Mouse (Mus musculus) ovary, adult 18-20 months (tissue): ENCODE results near the gene Iba57.
"Not testable (repeated sequence)": the region's sequence is repeated elsewhere in the genome, so short reads cannot be mapped to it uniquely, and the experiment has no call there.

Source experiments
- DNase-seq: peaks from one replicate; pipeline ENCODE4 v3.0.0; 2022; ENCODE audit warnings: low spot score, mixed read lengths

The Iba57 gene

DNA sequence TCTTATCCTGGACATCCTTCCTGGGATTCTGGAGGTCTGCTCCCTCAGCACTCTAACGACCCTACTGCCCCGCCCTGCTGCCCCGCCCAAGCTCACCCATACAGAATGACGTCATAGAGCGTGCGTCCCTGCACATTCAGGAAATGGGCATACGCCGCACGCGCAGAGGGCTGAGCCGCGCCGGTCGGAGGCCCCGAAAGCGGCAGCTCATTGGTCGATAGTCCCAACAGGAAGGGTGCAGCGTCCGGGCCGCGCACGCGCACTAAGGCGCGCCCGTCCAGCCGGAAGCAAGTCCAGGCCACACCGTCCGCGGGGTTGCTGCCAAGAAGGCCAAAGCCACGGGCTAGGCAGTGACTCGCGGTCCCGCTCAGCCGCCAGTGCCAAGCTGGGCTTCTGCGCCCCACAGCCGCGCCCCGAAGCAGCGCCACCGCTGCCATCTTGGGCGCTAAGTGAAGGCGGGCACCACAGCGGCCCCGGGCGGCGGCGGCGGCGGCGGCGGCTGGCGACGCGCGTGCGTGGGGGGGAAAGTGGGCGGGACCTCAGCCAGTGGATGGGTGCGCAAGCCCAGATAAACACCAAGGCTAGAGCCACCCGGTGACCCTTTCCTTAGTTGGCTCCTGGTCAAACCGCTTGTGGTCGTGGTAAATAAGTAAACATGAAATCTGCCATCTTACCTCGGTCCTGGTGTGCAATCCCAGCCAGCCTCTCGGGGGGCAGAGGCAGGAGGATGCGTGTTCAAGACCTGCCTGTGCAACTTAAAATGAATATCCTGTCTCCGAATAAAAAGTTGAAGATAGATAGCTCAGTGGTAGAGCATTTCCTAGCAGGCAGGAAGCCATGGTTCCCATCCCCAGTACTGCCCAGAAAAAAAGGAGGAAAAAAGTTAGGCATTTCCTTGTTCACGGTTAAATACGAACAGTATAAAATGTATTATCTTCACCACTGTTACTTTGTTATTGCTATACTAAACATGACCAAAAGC is at the start of gene Iba57:
Gene Iba57 (minus strand): TSS at position 485 of the 982 bp plus-strand sequence.
- DNase-seq, result peak; percentile 99

DNA sequence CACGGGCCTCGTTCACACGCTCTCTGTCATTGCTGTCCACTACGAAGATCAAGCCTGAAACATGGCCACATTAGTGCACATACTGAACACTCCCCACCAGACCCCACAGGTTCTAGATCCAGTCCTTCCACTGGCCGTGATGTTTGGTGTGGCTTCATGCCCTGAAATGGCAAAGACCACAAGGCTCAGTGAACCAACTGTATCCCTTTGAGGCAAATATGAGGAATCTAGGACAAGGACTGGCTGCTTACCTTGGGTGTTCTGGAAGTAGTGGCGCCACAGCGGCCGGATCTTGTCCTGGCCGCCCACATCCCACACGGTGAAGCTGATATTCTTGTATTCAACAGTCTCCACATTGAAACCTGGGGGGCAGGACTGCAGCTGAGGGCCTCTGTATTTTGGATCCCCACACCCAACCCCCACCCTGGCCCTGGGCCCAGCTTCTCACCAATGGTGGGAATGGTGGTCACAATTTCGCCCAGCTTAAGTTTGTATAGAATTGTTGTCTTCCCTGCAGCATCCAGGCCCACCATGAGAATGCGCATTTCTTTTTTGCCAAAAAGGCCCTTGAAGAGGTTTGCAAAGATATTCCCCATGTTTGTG is 49.5 kb upstream of the Iba57 start:
- no peak for DNase-seq

DNA sequence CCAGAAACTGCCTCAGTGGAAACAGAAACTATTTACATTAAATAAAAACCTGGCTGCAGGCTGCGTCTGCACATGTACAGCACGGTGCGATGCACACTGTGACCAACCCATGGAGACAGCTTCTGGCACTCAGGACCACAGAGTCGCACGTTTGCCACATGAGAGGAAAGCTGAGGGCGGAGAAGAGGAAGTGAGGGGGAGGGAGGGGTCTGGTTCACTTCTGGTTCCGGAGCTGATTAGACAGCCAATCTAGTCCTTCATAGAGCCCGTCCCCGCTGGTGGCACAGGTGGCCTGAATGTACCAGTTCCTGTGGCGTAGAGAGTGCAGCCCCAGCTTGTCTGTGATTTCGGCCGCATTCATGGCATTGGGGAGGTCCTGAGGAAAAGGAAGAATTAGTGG is 48.8 kb upstream of the Iba57 start:
- DNase-seq, result not testable (repeated sequence)

DNA sequence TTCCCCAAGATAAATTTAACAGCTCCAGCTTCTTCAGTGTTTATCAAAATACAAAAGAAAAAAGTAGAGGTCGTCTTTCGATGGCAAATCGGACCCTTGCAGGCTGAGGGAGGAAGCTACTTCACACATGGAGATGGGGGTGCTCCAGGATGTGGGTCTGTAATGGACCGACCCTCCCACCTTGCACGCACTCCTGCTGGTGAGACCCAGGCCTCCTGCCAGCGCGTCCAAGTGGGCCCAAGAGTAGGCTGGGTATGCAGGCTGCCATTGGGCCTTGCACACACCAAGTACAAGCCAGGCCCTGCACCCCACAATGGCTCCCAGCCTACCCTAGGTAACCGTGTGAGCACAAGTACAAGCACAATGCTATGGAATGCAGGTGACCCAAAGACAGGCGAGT is 48.0 kb upstream of the Iba57 start:
- not testable (repeated sequence) for DNase-seq

DNA sequence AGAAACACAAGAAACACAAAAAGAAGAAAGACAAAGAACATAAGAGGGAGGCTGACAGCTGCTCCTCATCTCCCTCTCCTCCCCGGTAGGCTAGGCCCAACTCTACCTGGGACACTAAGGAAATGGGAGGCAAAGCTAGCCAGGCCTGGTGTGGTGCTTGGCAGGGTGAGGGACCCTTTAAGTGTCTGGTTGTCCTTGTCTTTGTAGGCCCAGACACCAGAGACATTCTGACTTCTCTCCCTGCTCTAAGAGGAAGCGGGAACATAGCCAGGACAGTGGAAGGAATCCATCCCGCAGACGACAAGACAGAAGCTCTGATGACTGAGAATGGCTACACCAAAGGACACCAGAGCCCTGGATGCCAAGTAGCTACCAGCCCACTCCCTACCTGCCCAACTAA is 46.5 kb upstream of the Iba57 start:
- no peak for DNase-seq

DNA sequence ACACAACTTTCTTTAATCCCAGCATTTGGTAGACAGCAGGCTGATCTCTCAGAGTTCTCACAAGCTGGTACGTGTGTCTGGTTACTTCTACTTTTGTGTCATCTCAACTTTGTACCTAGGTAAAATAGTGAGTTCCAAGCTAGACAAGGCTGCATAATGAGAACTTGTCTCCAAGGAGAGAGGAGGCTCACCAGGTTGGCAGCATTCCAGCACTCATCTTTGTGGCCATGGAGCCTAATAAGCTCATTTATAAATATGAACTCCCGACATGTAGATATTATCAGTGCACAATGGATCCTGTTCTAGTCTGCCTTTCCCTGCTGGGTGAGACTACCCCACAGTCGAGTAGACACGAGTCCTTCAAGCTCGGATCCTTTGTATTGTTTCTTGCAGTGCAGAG is 46.0 kb upstream of the Iba57 start:
- no peak for DNase-seq

DNA sequence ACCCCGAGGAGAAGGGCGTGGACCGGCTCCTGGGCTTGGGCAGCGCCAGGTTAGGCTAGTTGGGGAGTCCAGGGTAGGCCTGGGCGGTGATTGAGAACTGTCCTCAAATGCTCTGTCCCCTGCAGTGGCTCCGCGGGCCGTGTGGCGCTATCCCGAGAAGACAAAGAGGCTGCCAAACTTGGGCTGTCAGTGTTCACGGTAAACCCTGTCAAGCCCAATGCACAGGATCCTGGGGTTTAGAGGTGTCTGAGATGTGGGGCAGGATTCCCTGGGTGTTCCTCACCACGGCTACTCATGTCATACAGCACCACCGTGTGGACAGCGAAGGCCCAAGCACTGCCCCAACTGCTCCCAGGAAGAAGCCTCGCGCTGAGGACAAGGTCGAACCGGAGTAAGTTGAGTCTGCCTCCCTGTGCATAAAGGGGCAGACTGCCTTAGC is 45.5 kb upstream of the Iba57 start:
- peak; percentile 70 for DNase-seq

DNA sequence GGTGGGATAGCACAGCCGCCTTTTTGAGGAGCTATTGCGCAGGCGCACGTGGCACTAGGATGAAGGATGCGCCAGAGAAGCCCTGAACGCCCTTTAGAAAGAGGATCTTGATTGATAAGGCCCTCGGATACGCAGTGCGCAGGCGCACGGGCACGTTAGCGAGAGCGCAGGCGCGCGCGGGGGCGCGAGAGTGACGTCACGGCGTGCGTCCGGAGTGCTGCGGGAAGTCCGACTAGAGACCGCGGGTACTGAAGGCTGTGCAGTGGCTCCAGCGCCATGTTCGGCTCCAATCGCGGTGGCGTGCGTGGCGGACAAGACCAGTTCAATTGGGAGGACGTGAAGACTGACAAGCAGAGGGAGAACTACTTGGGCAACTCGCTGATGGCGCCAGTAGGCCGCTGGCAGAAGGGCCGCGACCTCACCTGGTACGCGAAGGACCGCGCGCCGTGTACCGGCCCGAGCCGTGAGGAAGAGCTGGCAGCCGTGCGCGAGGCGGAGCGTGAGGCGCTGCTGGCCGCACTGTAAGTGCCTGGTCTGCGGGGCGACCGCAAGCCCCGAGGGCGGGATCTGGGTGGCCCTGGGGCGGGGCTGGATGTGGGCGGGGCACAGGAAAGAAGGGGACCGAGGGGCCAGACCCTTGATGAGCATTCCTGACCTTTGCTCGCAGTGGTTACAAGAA is 44.8 kb upstream of the Iba57 start, which contains the start of gene 2310033P09Rik:
Gene 2310033P09Rik (plus strand): TSS at position 169 of the 679 bp plus-strand sequence.
- DNase-seq, result peak; percentile 89

DNA sequence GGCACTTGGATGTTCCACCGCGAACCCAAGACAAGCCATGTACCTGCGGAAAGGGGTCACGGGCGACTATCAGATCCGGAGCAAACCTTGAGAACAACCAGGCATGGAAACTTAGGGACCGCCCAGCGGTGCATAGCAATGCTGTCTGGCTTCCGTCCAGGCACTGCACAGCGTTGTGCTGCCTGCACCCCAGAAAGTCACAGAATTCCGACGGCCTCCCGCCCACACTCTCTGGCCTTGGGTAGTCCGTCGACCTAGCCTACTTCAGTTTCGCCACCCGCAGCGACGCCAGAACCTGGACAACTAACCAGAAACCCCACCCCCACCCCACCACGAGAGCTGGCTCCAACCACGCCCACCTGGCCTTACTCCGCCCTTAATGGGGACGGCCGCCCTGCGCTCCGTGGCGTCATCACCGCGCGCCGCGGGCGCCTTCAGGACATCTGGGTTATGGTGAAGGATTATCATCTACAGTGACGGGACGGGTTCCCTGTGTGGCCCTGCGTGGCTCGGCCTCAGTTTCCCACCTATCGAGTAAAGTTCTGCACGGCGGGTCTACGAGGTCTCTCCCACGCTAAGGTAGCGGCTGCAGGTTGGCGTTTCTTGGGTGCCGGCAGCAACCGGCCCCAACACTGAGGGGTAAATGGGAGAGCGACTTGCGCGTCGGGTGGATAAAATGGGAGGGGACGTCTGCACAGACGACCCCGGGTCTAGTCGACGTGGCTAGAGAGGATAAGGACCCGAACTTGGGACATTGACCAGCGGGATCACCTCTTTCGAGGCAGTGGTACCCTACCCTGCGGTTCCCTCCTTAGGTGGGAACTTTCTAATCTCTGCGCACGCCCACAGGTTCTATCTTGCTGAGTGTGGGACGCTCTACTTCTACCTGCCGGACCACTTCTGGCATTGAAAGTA is 38.8 kb upstream of the Iba57 start, which contains the start of gene Mrpl55:
Gene Mrpl55 (plus strand): TSS at position 406 of the 915 bp plus-strand sequence.
- DNase-seq, result peak; percentile 85

DNA sequence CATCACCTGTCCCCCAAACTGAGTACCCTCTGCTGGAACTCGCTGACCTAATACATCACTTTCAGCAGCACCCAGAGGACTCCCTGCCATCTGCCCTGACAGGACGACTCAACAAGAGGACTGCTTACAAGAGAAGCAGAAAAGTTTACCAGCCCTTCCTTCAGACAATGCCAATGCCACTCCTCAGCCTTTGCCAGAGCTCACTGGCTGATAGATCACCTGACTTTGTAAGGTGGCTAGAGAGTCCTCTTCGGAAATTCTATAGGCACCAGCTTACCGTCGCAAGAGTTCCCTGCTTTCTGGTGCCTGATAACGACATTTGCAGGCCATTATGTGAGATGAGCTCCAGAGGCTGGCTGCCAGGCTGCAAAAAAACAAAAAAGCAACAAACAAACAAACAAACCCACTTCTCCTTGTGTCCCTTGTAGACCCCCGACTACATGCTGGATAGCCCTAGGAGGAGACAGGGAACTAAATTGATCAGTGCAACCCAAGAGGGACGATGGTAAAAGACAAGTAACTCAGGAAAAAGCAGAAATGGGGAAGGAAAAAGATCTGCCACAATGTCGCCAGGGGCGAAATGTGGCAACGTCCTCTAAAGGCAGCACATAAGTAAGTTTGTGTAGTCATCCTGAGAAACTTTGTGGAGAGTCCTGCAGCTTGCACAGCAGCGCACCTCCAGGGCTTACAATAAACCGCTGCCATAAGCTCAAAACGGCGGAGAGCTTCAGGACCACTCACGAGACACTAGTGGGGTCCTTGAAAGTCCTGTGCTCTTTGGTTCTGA is 37.9 kb upstream of the Iba57 start:
- no peak for DNase-seq

DNA sequence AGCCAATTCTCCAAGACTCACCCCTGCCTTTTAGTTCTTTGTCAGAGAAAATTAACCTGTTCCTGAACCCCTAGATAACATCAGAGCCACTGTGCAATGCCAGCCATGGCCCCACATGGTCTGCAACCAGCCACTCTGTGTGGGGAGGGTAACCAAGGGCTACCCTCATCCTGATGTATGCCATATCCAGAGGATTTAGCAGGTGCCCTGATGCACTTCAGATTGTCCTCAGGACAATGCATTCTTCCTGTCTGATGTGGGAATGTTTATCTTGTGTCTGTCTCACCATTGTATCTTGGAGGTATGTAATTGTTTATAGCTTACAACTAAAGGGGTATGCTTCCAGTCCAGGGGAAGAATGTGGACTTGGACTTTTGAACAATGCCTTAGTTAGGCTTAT is 32.7 kb upstream of the Iba57 start:
- DNase-seq, result no peak

DNA sequence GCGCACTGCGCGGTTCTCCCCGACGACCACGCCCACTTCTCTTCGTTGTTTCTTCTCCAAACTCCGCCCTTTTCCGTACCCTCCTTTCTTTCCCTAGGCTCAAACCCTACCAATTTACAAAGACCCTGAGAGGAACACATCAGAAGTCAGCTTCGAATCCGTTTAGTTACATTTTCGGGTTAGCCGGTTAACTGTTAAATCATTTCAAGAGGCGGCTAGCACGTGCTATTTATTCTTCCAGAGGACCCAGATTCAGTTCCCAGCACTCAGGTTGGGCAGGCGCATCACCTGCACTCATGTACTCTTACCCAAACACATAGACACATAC is 28.5 kb upstream of the Iba57 start, which contains the start of gene Guk1:
Gene Guk1 (minus strand): TSS at position 154 of the 328 bp plus-strand sequence.
- DNase-seq, result no peak

DNA sequence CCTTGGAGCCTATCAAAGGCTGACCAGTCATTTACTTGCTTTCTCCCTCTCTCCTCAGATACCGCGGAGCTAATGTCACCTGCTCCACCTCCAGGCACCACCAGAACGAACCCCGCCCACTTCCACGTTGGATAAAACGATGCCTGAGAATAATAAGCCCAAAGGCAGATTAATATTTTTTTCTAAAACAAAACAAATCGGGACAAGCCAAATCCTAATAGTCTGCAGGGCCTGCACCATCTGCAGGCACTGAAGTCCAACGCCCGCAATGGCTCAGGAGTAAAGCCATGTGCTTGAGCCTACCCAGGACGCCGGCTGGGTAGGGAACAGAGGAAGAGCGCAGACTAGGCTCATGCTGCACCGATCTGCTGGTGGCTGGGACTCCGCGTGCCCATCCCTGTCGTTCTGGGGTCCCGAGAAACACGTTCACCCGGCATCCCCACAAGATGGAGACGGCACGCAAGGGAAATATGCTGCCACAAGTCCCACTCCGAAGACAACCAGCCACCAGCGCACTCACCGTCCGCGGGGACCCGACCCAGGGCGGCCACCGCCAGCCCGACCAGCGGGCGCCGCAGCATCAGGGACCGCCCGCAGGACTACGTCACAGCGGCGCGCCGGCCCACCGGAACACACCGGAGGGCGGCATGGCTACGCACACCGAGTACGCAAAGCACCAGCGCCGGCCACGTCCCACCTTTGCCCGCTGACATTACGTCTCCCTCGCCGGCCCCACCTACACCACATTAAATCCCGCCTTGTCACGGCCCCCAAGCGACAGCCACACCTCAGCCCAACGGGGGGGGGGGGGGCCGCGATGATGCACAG is 27.9 kb upstream of the Iba57 start:
- DNase-seq, result peak; percentile 89

DNA sequence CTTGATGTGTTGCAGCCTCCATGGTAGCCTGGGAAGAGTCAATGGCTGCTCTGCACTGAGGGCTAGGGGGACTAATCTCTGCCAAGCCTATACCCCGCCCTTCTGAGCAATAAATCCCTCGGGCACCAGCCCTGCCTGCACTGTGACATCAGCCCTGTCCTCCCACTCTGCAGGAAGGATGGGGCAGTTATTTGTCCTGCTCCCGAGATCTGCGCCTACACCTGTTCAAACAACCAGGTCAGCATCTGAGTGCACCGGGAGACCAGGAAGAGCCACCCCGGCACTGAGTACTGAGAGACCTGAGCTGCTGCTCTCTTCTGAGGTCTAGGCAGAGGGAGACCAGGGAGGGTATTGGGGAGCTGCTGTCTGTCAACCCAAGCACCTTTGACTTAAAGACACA is 24.2 kb upstream of the Iba57 start:
- no peak for DNase-seq

DNA sequence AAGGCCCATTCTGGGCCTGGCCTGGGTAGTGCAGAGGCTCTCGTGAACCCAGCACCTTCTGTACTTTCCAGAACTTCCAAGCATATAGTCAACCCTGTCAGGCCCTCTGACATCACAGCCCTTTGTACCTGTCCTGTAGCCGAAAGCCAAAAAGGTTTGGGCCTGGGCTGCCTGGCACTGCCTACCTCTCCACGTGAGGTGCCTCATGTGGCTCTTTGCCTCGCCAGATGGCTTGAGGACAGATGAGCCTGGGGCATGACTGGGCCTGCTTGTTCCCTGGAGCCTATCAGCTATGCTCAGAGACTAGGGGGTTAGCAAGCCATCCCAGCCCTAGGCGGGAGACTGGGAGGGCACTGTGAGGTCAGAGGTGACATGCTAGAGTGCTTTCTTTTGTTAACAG is 22.0 kb upstream of the Iba57 start:
- DNase-seq, result no peak

DNA sequence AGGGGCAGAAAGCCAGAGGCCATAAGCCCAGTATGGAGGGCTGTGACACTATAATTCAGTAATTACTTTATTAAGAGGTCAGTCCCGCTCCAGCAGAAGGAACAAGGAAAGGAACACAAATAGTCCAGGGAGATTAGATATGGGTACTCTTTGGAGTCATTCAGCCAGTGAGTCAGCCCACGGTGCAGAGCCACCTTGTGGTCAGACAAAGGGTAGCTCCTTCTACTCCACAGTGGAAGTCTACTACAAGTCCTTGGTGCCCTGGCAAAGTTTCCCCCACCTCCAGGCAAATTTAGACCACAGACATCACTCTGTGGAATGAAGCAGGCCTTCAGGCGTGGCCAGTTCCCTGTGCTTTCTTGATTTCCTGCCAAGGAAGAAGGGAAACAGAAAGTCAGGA is 20.3 kb upstream of the Iba57 start:
- peak; percentile 62 for DNase-seq

DNA sequence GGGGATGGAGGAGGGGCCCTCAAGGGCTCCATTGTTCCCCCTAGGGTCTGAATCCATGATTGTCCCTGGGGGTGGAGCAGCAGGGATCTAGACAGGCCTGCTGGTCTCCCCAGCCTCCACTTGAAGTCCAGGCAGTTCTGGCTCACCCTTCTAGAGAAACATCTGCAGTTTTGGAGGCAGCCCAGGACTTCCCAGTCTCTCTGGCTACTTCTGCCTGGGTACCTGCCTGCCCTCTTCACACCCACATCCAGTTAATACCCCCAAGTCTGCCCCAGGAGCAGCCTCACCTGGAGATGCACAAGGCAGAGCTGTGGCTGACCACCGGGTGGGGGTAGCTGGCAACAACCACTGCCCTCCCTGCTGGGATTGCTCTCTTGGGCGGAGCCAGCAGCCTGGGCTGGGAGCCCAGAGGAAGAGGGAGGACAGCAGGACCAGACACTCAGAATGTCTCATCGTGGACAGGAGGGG is 19.4 kb upstream of the Iba57 start, which contains the start of gene Gjc2:
Gene Gjc2 (minus strand): TSS at position 350 of the 468 bp plus-strand sequence.
- DNase-seq, result peak; percentile 64

DNA sequence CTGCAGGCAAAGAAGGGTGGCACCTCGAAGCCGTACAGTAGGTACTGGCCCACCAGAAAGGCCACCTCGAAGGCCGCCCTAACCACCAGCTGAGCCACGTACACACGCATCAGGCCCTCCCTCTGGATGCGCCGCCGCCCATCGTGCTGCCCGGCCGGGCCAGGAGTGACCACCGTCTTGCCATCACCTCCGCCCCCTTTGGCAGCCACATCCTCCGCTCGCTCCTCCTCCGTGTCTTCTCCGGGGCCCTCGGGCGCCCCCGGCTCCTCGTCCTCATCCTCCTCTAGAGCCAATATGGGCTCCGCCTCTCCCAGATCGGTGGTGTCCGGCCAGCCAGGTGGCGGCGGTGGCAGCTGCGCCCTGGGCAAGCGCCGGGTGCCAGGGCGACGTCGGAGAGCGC is 13.4 kb upstream of the Iba57 start:
- DNase-seq, result no peak

DNA sequence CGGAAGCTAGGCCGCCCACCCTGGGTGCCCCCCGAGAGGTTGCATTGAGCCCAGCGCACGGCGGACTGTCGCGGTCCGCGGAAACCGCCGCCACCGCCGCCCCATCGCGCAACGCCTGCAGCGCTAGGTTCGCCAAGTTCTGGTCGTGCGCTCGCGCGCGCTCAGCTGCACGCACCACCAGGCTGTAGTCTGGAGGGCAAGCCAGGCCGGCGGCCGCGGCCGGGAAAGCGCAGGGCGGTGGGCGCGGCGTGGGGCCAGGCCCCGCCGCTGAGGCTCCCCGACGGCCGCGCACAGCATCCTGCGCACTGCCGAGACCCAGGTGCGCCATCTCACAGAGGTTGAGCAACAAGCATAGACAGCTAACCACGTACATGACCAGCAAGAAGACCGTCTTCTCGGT is 12.9 kb upstream of the Iba57 start:
- no peak for DNase-seq
